Mouse (Mus musculus): ENCODE measurements around the gene Mgll. TPM values are rescaled to one million over a fixed set of nuclear protein-coding genes. Genes with fewer than 3 reads are reported as not detected.

Mgll gene
- total RNA-seq, 1 experiment from 2014 or later = 279 TPM

- no peak for DNase-seq
Measured at GRCm38 (mm10) chr6:88828206-88829009, 104.2 kb downstream of the Mgll start.

GRCm38 (mm10) chr6:88829579-88829978 is 105.4 kb downstream of the Mgll start:
- no peak for DNase-seq

- no peak for DNase-seq
Measured at GRCm38 (mm10) chr6:88830112-88830702, 106.0 kb downstream of the Mgll start.

GRCm38 (mm10) chr6:88831456-88831855 is 107.2 kb downstream of the Mgll start:
- peak; percentile 84 for DNase-seq

GRCm38 (mm10) chr6:88832663-88833062 is 108.5 kb downstream of the Mgll start:
- no peak for DNase-seq

GRCm38 (mm10) chr6:88833340-88834140 is 109.3 kb downstream of the Mgll start:
- no peak for DNase-seq

- DNase-seq = no peak
Measured at GRCm38 (mm10) chr6:88835047-88835446, 110.8 kb downstream of the Mgll start.

- no peak for DNase-seq
Measured at GRCm38 (mm10) chr6:88836178-88836819, 112.1 kb downstream of the Mgll start.

GRCm38 (mm10) chr6:88837999-88838398 is 113.8 kb downstream of the Mgll start:
- DNase-seq = no peak

GRCm38 (mm10) chr6:88838613-88839012 is 114.4 kb downstream of the Mgll start:
- DNase-seq = no peak

- no peak for DNase-seq
Measured at GRCm38 (mm10) chr6:88839135-88839970, 115.1 kb downstream of the Mgll start.

- DNase-seq = no peak
Measured at GRCm38 (mm10) chr6:88840211-88840610, 116.0 kb downstream of the Mgll start.

- DNase-seq = no peak
Measured at GRCm38 (mm10) chr6:88840791-88841513, 116.7 kb downstream of the Mgll start.

- no peak for DNase-seq
Measured at GRCm38 (mm10) chr6:88841514-88841780, 117.2 kb downstream of the Mgll start.

GRCm38 (mm10) chr6:88841781-88842689 is 117.8 kb downstream of the Mgll start, which contains the start of gene Abtb1:
TSS of gene Abtb1 (minus strand) at chr6:88841984.
- DNase-seq = peak; percentile 100

GRCm38 (mm10) chr6:88842731-88843151 is 118.5 kb downstream of the Mgll start:
- DNase-seq = peak; percentile 74

GRCm38 (mm10) chr6:88843241-88843640 is 119.0 kb downstream of the Mgll start:
- no peak for DNase-seq

GRCm38 (mm10) chr6:88843781-88844725 is 119.8 kb downstream of the Mgll start:
- DNase-seq = no peak
